Mouse (Mus musculus) thymus, adult 2 months (tissue): Measurements from ENCODE around the gene Tas2r138.

Experiments
- CTCF ChIP-seq: fragments of 200-500 bp; IDR thresholded peaks from 2 replicates; pipeline ENCODE4 v1.5.1; 2012; ENCODE audit warnings: mild to moderate bottlenecking, control low read depth, low read length, moderate library complexity, borderline replicate concordance; ENCODE audit not compliant: control insufficient read depth, poor library complexity, insufficient read depth; ENCODE audit errors: extremely low read depth
- POLR2A ChIP-seq: fragments of 200-500 bp; IDR thresholded peaks from 2 replicates; pipeline ENCODE4 v1.6.1; 2012; ENCODE audit warnings: mild to moderate bottlenecking, low read length, control low read depth, moderate library complexity; ENCODE audit not compliant: control insufficient read depth, poor library complexity, insufficient read depth; ENCODE audit errors: extremely low read depth

DNA sequence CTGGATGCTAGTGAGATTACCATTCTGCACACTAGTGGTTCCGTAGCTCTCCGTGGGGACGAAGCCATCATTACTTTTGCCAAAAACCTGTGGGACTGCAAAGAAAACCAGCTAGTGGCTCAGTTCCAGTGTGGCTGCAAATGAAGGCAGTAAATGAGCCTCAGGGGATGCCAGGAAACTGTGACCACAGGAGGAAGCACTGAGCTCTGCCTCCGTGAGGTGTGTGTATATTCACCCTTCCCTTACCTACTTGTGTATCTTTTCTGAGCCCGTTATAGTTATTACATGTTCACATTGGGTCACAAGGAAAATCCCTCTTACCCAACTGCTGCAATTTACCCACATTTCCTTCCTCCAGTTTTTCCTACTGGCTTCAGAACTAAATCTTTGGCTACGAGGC, 28.8 kb downstream of the Tas2r138 start:
- TF ChIP-seq POLR2A = no peak
- TF ChIP-seq CTCF = no peak
